Mouse (Mus musculus): ENCODE results near the gene Wfdc15a. TPM values are rescaled to one million over a fixed set of nuclear protein-coding genes. Genes with fewer than 3 reads are reported as not detected.

Wfdc15a gene
- total and polyA plus RNA-seq, 2 experiments, result not detected

DNA sequence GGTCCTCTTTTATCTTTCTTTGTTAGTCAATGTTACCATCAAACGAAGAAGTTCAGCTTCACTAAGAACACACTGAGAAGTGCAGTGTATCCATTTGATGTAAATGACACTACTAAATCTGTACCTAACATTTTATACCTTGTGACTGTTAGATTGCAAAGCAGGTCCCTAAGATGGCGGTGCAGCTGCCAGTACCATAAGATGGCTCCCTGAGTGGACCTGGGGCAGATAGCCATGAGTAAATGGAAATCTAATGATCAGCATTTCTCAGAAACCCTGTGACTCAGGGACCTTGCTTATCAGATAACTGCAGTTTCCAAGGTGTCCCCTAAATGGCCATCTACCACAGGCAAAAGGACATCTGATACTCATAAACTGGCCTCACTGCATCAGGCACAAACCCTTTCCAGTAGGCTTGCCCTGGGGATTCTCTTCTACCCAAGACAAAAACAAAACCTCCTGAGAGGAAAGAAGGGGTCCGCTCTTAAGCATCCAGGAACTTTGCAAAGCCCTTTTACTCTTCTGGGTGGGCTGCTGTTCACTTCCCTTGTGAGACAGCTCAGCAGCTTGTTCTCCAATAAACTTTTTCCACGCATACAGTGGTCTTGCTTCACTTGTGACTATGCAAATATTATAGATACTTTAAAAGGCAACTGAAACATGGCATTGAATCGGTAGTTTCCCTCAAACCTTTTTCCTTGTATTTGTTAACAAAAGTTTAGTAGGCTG lies 3.8 kb downstream of the Wfdc15a start:
- Histone ChIP-seq H3K4me1 (ENCODE audit: control insufficient read depth, insufficient read depth, low read length) (no peaks in the 10 kb centered on the region), H3K27ac (replicated peaks; ENCODE audit: insufficient read depth, low read depth, low read length) (no peak overlapping the region), H3K9ac (ENCODE audit: low read depth, low read length) (no peak overlapping the region), H3K79me2 (ENCODE audit: control insufficient read depth, insufficient read depth, low read length) (no peaks in the 10 kb centered on the region), H3K4me3 (ENCODE audit: insufficient read depth, low read depth, low read length) (no peak overlapping the region), H3K27me3 (ENCODE audit: control insufficient read depth, insufficient read depth, low read length) (no peaks in the 10 kb centered on the region), H3K36me3 (ENCODE audit: control insufficient read depth, insufficient read depth, low read length) (no peaks in the 10 kb centered on the region)
- no peak for TF ChIP-seq POLR2A (IDR thresholded peaks at IDR 0.05; ENCODE audit: extremely low read depth, insufficient read depth, low read length)
- TF ChIP-seq CTCF (IDR thresholded peaks at IDR 0.05; ENCODE audit: low read depth, low read length), result no peak
- no peak for DNase-seq (ENCODE audit: extremely low read depth, low read depth, low spot score)
- WGBS, result 85% methylated on average over 5 of the region's 5 CpGs

DNA sequence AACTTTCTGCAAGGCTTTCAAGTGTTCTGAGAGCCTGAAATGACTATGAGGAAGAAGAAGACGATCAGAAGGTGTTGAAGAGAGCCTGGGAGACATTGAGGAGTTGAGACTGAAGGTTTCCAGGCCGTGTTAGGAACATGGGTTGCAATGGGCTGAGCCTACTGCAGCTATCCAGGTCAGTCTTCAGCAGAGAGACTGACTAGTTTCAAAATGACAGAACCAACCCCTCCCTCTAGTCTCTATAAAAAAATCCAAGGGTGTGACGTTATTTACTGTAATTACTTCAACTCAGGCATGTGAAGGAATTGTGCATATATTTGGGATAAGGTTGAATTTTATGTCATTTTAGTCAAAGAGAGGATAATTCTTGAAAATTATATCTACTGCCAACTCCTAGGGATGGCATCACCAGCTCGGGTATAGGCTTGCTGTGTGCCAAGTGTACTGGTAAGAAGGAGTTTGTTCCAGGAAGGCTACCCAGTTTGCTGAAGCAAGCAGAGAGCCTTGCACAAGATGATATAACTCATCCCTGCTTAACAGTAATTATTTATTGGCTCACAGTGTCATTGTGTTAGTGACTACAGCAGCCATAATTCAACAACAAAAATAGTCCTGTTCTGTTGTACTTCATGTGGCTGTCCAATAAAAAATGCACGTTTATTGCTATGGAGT lies 4.8 kb downstream of the Wfdc15a start:
- DNase-seq (ENCODE audit: extremely low read depth, low read depth, low spot score), result no peak
- Histone ChIP-seq H3K4me3 (ENCODE audit: insufficient read depth, low read depth, low read length) (no peak overlapping the region), H3K27ac (replicated peaks; ENCODE audit: insufficient read depth, low read depth, low read length) (no peak overlapping the region), H3K79me2 (ENCODE audit: control insufficient read depth, insufficient read depth, low read length) (no peaks in the 10 kb centered on the region), H3K9ac (ENCODE audit: low read depth, low read length) (no peak overlapping the region), H3K4me1 (ENCODE audit: control insufficient read depth, insufficient read depth, low read length) (no peaks in the 10 kb centered on the region), H3K36me3 (ENCODE audit: control insufficient read depth, insufficient read depth, low read length) (no peaks in the 10 kb centered on the region), H3K27me3 (ENCODE audit: control insufficient read depth, insufficient read depth, low read length) (no peaks in the 10 kb centered on the region)
- 68% methylated on average over 5 of the region's 5 CpGs for WGBS
- TF ChIP-seq CTCF (IDR thresholded peaks at IDR 0.05; ENCODE audit: low read depth, low read length) (no peak), POLR2A (IDR thresholded peaks at IDR 0.05; ENCODE audit: extremely low read depth, insufficient read depth, low read length) (no peak)

GRCm38 (mm10) chr2:164192279-164192678 lies 7.7 kb downstream of the Wfdc15a start:
- Histone ChIP-seq H3K27ac (replicated peaks; ENCODE audit: insufficient read depth, low read depth, low read length) (no peak overlapping the region), H3K27me3 (ENCODE audit: control insufficient read depth, insufficient read depth, low read length) (no peaks in the 10 kb centered on the region), H3K36me3 (ENCODE audit: control insufficient read depth, insufficient read depth, low read length) (no peaks in the 10 kb centered on the region), H3K4me1 (ENCODE audit: control insufficient read depth, insufficient read depth, low read length) (no peaks in the 10 kb centered on the region), H3K9ac (ENCODE audit: low read depth, low read length) (no peak overlapping the region), H3K79me2 (ENCODE audit: control insufficient read depth, insufficient read depth, low read length) (no peaks in the 10 kb centered on the region), H3K4me3 (ENCODE audit: insufficient read depth, low read depth, low read length) (no peak overlapping the region)
- TF ChIP-seq POLR2A (IDR thresholded peaks at IDR 0.05; ENCODE audit: extremely low read depth, insufficient read depth, low read length) (no peak), CTCF (IDR thresholded peaks at IDR 0.05; ENCODE audit: low read depth, low read length) (no peak)
- DNase-seq (ENCODE audit: extremely low read depth, low read depth, low spot score), result peak; percentile 28

DNA sequence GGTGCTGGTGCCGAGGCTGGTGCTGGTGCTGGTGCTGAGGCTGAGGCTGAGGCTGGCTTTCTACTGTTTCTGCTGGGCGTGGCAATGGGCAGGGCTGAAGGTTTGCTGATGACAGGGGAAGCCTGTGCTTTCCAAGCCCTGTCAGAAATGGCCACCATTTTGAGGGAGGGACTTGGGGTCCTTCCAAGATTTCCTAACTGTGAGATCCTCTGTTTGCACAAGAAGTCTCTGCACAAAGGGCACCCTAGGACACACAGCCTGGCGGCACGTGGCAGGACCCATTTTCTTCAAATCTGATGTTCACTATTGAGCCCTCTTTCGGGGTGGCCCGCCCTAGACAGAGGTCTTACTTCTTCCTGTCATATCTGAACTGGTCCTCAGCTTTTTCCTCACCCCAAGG lies 9.4 kb downstream of the Wfdc15a start, which contains the start of gene Wfdc12:
Gene Wfdc12 (minus strand): TSS at position 33 of the 400 bp plus-strand sequence.
- H3K4me3 ChIP-seq (ENCODE audit: insufficient read depth, low read depth, low read length), result no peak within 1 kb of the TSS
- H3K27me3 ChIP-seq (ENCODE audit: control insufficient read depth, insufficient read depth, low read length), result no peaks in the 10 kb centered on the region
- no peaks in the 10 kb centered on the region for H3K36me3 ChIP-seq (ENCODE audit: control insufficient read depth, insufficient read depth, low read length)
- peak; percentile 60 for DNase-seq (ENCODE audit: extremely low read depth, low read depth, low spot score)
- no peak for TF ChIP-seq POLR2A (IDR thresholded peaks at IDR 0.05; ENCODE audit: extremely low read depth, insufficient read depth, low read length)
- no peak for TF ChIP-seq CTCF (IDR thresholded peaks at IDR 0.05; ENCODE audit: low read depth, low read length)
- WGBS, result 59% methylated on average over 6 of the region's 6 CpGs
- no peak within 1 kb of the TSS for H3K27ac ChIP-seq (replicated peaks; ENCODE audit: insufficient read depth, low read depth, low read length)
- H3K9ac ChIP-seq (ENCODE audit: low read depth, low read length), result no peak within 1 kb of the TSS
- no peaks in the 10 kb centered on the region for H3K79me2 ChIP-seq (ENCODE audit: control insufficient read depth, insufficient read depth, low read length)
- H3K4me1 ChIP-seq (ENCODE audit: control insufficient read depth, insufficient read depth, low read length), result no peaks in the 10 kb centered on the region

- Histone ChIP-seq H3K9ac (ENCODE audit: low read depth, low read length) (no peak overlapping the region), H3K36me3 (ENCODE audit: control insufficient read depth, insufficient read depth, low read length) (no peaks in the 10 kb centered on the region), H3K79me2 (ENCODE audit: control insufficient read depth, insufficient read depth, low read length) (no peaks in the 10 kb centered on the region), H3K4me3 (ENCODE audit: insufficient read depth, low read depth, low read length) (no peak overlapping the region), H3K27me3 (ENCODE audit: control insufficient read depth, insufficient read depth, low read length) (no peaks in the 10 kb centered on the region), H3K27ac (replicated peaks; ENCODE audit: insufficient read depth, low read depth, low read length) (no peak overlapping the region), H3K4me1 (ENCODE audit: control insufficient read depth, insufficient read depth, low read length) (no peaks in the 10 kb centered on the region)
- TF ChIP-seq POLR2A (IDR thresholded peaks at IDR 0.05; ENCODE audit: extremely low read depth, insufficient read depth, low read length), result no peak
- peak; percentile 73 for TF ChIP-seq CTCF (IDR thresholded peaks at IDR 0.05; ENCODE audit: low read depth, low read length)
- WGBS, result 30% methylated on average over 5 of the region's 5 CpGs
- peak; percentile 3 for DNase-seq (ENCODE audit: extremely low read depth, low read depth, low spot score)
These were observed 11.2 kb downstream of the Wfdc15a start for GRCm38 (mm10) chr2:164188722-164189121.

All from liver, adult 2 months (tissue).